Mouse (Mus musculus) thymus, postnatal 25 days (tissue): Measurements from ENCODE around the gene Ifi44.

Experiments
- DNase-seq: peaks from one replicate; pipeline ENCODE4 v3.0.0; 2022

Ifi44 gene

GRCm38 (mm10) chr3:151749737-151750136 is at the start of gene Ifi44:
Ifi44 (minus strand) TSS chr3:151749960.
- no peak for DNase-seq

GRCm38 (mm10) chr3:151788622-151789021 is 38.9 kb upstream of the Ifi44 start:
- DNase-seq, result no peak

GRCm38 (mm10) chr3:151775089-151775488 is 25.3 kb upstream of the Ifi44 start:
- DNase-seq, result no peak

GRCm38 (mm10) chr3:151771074-151771473 is 21.3 kb upstream of the Ifi44 start:
- DNase-seq, result peak; percentile 20

- no peak for DNase-seq
Observed at GRCm38 (mm10) chr3:151748514-151748913, 1.2 kb downstream of the Ifi44 start.

GRCm38 (mm10) chr3:151746058-151746457 is 3.7 kb downstream of the Ifi44 start:
- DNase-seq, result no peak

GRCm38 (mm10) chr3:151742223-151742622 is 7.5 kb downstream of the Ifi44 start:
- no peak for DNase-seq

GRCm38 (mm10) chr3:151716246-151716645 is 33.5 kb downstream of the Ifi44 start:
- no peak for DNase-seq

- DNase-seq, result no peak
Observed at GRCm38 (mm10) chr3:151707335-151707734, 42.4 kb downstream of the Ifi44 start.
